Mouse (Mus musculus) spleen, adult 18-20 months (tissue): Measurements from ENCODE around the gene Wasf2.

Experiments used
- DNase-seq, 2 experiments: peaks; one replicate each; pipeline ENCODE4 v3.0.0; 2022; ENCODE audit warnings: mixed read lengths in 2 of 2

Wasf2 gene

DNA sequence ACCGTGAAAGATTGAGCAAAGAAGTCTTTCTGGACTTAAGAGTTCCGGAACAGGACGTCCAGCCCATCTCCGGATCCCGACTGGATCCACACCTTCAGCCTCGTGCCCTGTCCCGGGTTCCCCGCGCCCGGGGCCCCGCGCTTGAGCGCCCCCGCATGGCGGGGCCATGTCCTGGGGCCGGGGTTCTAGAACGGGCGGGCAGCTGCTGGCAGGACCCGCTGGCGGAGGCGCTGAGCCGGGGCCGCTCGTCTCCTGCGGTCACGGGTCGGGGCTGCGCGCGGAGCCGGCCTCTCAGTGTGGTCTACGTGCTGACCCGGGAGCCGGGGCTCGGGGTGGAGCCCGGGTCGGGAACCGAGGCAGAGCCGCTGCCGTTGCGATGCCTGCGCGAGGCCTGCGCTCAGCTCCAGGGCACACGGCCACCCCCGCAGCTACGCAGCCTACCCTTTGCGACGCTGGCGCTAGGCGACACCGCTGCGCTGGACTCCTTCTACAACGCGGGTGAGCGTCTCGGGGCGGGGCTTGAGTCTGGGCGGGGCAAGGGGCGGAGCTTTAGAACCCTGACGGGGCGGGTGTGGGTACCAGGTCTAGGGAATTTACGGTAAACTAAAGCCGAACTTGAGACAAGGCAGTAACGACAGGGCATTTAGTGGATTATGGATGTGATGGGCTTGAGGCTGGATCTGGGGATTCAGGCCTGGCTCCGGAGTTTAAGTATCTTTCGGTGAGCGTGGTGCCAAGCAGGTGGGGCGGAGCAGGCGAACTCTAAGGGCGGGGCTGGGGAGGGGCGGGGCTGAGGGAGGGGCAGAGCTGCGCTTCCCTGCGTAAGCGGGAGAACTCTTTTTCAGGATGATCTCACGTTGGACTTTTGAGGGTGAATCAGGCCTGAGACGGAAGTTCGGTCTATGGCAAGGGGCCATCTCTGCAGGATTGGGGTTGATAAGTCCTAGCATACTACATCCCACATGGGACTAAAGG is 110.9 kb downstream of the Wasf2 start:
- DNase-seq, result peak; percentile 83 to 93

DNA sequence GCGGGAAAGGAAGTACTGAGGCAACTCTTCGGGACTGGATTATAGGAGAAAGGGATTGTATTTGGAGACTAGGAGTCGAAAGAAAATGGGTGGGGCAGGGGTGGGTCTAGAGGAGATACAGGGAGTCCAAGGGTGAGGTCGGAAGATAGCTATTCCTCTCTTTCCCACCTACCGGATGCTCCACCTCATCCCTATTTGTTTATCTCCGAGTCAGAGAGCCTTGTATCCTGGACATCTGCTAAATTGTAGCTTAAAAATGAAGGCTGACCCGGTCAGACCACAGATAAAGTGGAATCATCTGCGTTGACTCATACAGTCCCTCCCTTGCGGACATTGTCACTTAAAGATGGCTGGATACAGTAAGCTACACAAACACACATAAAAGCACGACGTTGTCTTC is 111.6 kb downstream of the Wasf2 start:
- no peak for DNase-seq

GRCm38 (mm10) chr4:133242710-133243109 is 112.4 kb downstream of the Wasf2 start:
- no peak for DNase-seq

DNA sequence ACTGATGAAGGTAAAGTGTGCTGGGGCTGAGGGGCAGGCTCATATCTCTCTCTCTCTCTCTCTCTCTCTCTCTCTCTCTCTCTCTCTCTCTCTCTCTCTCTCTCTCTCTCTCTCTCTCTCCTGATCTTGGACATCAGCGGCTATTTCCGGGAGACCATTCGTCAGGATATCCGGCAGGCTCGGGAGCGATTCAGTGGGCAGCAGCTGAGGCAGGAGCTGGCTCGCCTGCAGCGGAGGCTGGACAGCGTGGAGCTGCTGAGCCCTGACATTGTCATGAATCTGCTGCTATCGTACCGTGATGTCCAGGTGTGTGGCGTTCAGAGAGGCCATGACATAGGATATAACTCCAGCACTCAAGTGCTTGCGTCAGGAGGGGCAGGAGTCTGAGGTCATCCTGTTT is 113.2 kb downstream of the Wasf2 start:
- DNase-seq, result no peak

DNA sequence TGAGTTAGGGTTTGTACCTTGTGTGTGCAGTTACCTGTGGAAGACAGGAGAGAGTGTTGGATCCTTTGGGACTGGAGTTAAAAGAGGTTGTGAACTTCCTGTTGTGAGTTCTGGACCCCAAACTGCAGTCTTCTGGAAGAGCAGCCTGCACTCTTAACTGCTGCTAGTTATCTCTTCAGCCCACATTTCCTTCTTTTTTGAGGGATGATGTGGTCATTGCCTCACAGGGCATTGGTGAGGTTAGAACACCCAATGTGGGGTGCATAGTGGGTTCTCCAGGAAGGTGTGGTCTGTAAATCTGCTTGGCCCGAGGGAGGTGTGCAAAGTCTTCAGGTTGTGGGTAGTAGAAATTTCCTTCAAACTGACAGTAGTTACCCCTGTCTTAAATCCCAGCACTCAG is 114.0 kb downstream of the Wasf2 start:
- DNase-seq, result no peak

DNA sequence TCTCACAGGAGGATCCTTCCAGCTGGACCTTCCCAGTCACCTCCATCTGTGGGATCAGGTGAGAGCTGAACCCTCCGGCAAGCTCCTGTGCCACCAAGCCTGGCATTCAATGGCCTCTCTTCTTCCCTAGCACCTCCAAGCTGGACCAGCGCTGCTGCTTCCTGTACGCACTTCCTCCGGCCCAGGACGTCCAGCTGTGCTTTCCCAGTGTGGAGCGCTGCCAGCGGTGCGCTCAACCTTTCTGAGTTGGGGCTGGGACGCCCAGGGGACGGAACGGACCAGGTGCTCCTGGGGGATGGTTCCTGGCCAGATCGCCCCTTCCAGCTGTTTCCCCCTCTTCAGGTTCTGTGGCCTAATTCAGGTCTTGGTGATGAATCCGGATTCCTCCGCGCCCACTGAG is 116.8 kb downstream of the Wasf2 start:
- DNase-seq, result no peak

DNA sequence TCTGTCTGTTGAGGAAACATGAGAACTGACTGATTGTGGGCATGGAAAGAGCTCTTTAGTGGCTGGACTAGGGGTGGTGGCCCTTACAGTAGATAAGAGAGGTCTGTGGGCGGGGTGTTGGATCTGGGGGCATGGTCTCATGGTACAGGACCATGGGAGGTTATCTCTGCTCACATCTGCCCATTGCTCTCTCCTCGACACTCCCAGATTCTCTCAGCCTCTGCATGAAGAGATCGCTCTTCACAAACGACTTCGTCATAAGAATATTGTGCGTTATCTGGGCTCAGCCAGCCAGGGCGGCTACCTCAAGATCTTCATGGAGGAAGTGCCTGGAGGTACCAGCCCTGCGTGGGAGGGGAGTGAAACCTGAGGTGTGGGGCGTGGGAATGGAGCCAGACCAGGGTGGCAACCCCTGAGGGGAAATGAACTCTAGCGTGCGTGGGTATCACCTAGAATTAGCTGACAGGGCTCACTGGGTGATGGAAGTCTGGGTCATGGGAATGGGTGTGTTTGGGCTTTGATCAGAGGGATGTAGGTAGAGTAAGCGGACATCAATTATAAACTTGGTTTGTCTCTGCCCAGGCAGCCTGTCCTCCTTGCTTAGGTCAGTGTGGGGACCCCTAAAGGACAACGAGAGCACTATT is 117.6 kb downstream of the Wasf2 start:
- DNase-seq, result no peak
